In the genomic region with DNA sequence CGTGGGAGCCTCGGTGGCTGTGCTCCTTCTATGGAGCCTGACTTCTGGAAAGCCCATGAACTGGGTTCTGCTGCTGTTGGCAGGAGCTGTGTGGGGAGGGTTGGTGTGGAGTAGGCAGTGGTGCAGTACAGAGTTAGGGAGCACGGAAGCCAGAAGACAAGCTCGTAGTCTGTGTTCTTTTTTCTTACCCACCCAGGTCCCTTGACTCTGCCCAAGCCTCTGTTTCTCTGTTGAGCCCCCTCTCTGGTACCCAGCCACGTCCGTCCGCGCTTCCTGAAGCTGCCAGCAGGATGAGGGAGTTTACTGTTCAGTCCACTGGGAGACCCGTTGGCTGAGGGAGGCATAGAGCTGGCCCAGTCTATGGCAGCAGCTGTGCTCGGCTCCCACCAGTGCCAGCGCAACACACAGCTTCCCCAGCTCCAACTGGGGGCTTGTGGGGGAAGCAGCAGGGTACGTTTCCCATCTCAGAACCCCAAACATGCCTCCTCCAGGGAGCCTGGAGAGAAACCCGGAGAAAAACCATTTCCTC, we compare ENCODE assay signal across 11 mouse cellular contexts. TPM values are rescaled to one million over a fixed set of nuclear protein-coding genes. Genes with fewer than 3 reads are reported as not detected.
DNase-seq lines count a peak whose midpoint lies in the region; ATAC-seq and TF ChIP-seq lines count a peak whose summit lies in the region.
"Had no signal": no experiment of that assay in that cellular context is flagged by ENCODE, and none has a peak within 500 bp of the region (broad histone marks: within the 10 kb centered on the region; RNA-seq: fewer than 3 reads in every experiment).

No protein-coding gene starts in this region.

- peaks cover 36% of the 10 kb centered on the region for H3K36me3 ChIP-seq in intestine, embryonic 15.5 days
- H3K36me3 ChIP-seq in intestine, postnatal 0 days (ENCODE audit: control insufficient read depth, insufficient read depth) = peaks cover 52% of the 10 kb centered on the region
- H3K36me3 ChIP-seq in hindbrain, embryonic 15.5 days = peaks cover 41% of the 10 kb centered on the region
- H3K36me3 ChIP-seq in midbrain, embryonic 15.5 days (replicated peaks) = peaks cover 38% of the 10 kb centered on the region

- H3K27ac ChIP-seq in intestine, embryonic 15.5 days = 0 out of 2 replicates have a peak overlapping the region, but pooled peaks have one; percentile 2
- no peak overlapping the region for H3K27ac ChIP-seq in intestine, postnatal 0 days (ENCODE audit: low read depth, low read length)
- H3K27ac ChIP-seq in hindbrain, embryonic 15.5 days (replicated peaks) = peak overlapping the region; percentile 58
- H3K27ac ChIP-seq in midbrain, embryonic 15.5 days = peak overlapping the region; percentile 13; the same call in 1 of the 2 replicates

- no peak for ATAC-seq in intestine, embryonic 15.5 days
- no peak for ATAC-seq in intestine, postnatal 0 days
- ATAC-seq in erythroblast, adult 5-6 weeks (replicated peaks; ENCODE audit: low FRiP score, poor library complexity, severe bottlenecking) = peak; percentile 29; the same call in 1 of the 2 replicates
- ATAC-seq in hindbrain, embryonic 15.5 days (ENCODE audit: low FRiP score, low read depth) = peak; percentile 63
- peak; percentile 59 for ATAC-seq in midbrain, embryonic 15.5 days (replicated peaks)

- H3K9me3 ChIP-seq in intestine, embryonic 15.5 days = no peaks in the 10 kb centered on the region
- H3K9me3 ChIP-seq in intestine, postnatal 0 days (ENCODE audit: control insufficient read depth) = no peaks in the 10 kb centered on the region
- H3K9me3 ChIP-seq in hindbrain, embryonic 15.5 days = no peaks in the 10 kb centered on the region
- no peaks in the 10 kb centered on the region for H3K9me3 ChIP-seq in midbrain, embryonic 15.5 days
- H3K9me3 ChIP-seq: heart, embryonic 12.5 days had no signal

- no peak overlapping the region for H3K4me2 ChIP-seq in intestine, embryonic 15.5 days (replicated peaks)
- H3K4me2 ChIP-seq in intestine, postnatal 0 days (replicated peaks; ENCODE audit: low read depth) = no peak overlapping the region
- H3K4me2 ChIP-seq in hindbrain, embryonic 15.5 days = no peak overlapping the region
- no peak overlapping the region for H3K4me2 ChIP-seq in midbrain, embryonic 15.5 days
- H3K4me2 ChIP-seq: heart, embryonic 12.5 days had no signal

- 76% methylated on average over 13 of the region's 13 CpGs for WGBS in intestine, embryonic 15.5 days
- 78% methylated on average over 13 of the region's 13 CpGs for WGBS in intestine, postnatal 0 days
- 40% methylated on average over 13 of the region's 13 CpGs for WGBS in hindbrain, embryonic 15.5 days
- 49% methylated on average over 13 of the region's 13 CpGs for WGBS in midbrain, embryonic 15.5 days

- no peak for TF ChIP-seq CTCF in intestine, postnatal 0 days (IDR thresholded peaks at IDR 0.05; ENCODE audit: low read depth)

- H3K4me1 ChIP-seq in intestine, embryonic 15.5 days (replicated peaks) = peaks cover 21% of the 10 kb centered on the region
- H3K4me1 ChIP-seq in intestine, postnatal 0 days (replicated peaks; ENCODE audit: control insufficient read depth, insufficient read depth, low read length) = no peaks in the 10 kb centered on the region
- H3K4me1 ChIP-seq in hindbrain, embryonic 15.5 days (replicated peaks) = no peaks in the 10 kb centered on the region
- no peaks in the 10 kb centered on the region for H3K4me1 ChIP-seq in midbrain, embryonic 15.5 days

- no peak overlapping the region for H3K4me3 ChIP-seq in intestine, embryonic 15.5 days (replicated peaks)
- H3K4me3 ChIP-seq in intestine, postnatal 0 days (ENCODE audit: low read depth, low read length) = no peak overlapping the region
- H3K4me3 ChIP-seq in hindbrain, embryonic 15.5 days = no peak overlapping the region
- H3K4me3 ChIP-seq in midbrain, embryonic 15.5 days = no peak overlapping the region
- H3K4me3 ChIP-seq: heart, embryonic 12.5 days had no signal

- no peak for DNase-seq in spleen, adult 18-20 months
- DNase-seq in thymus, postnatal 14 days = no peak
- no peak for DNase-seq in lung, adult 18-20 months

- no peaks in the 10 kb centered on the region for H3K27me3 ChIP-seq in intestine, embryonic 15.5 days (replicated peaks)
- no peaks in the 10 kb centered on the region for H3K27me3 ChIP-seq in intestine, postnatal 0 days (replicated peaks; ENCODE audit: control insufficient read depth, insufficient read depth, low read length)
- no peaks in the 10 kb centered on the region for H3K27me3 ChIP-seq in hindbrain, embryonic 15.5 days
- no peaks in the 10 kb centered on the region for H3K27me3 ChIP-seq in midbrain, embryonic 15.5 days (replicated peaks)
- H3K27me3 ChIP-seq: heart, embryonic 12.5 days had no signal

- H3K9ac ChIP-seq in intestine, embryonic 15.5 days = no peak overlapping the region
- no peak overlapping the region for H3K9ac ChIP-seq in intestine, postnatal 0 days (ENCODE audit: low read depth, low read length)
- H3K9ac ChIP-seq in hindbrain, embryonic 15.5 days = no peak overlapping the region
- no peak overlapping the region for H3K9ac ChIP-seq in midbrain, embryonic 15.5 days
- H3K9ac ChIP-seq: heart, embryonic 12.5 days had no signal

RNA-seq across cellular contexts. Expression of a gene that starts 7.3 kb away (rescaled TPM):
- 0.06 and 0.09 TPM in 2 replicates for polyA plus RNA-seq in intestine, embryonic 15.5 days (2015; fragmentation: Nextera tagmentation; extraction: Ambion mirVana)
- polyA plus RNA-seq in intestine, postnatal 0 days (2015; fragmentation: Nextera tagmentation; extraction: Ambion mirVana) = 0.05 TPM in 1 of 2 replicates, not detected in the other
- not detected in 2 replicates for total RNA-seq in erythroblast, adult 5-6 weeks (2015; ENCODE audit: low replicate concordance)
- not detected in 2 replicates for total RNA-seq in erythroblast, adult 5-6 weeks (2017; ENCODE audit: low replicate concordance)
- polyA plus RNA-seq in hindbrain, embryonic 15.5 days (2015; fragmentation: Nextera tagmentation; extraction: Ambion mirVana) = 3.6 and 4.8 TPM in 2 replicates
- 2.0 and 2.5 TPM in 2 replicates for polyA plus RNA-seq in midbrain, embryonic 15.5 days (2015; fragmentation: Nextera tagmentation; extraction: Ambion mirVana)
- total RNA-seq: adrenal gland, adult 18-20 months had no signal
- polyA plus RNA-seq: heart, embryonic 12.5 days; lung, embryonic 16.5 days had no signal

RNA-seq across cellular contexts. Expression of a gene that starts 17.7 kb away (rescaled TPM):
- polyA plus RNA-seq in intestine, embryonic 15.5 days (2015; fragmentation: Nextera tagmentation; extraction: Ambion mirVana) = 201 and 203 TPM in 2 replicates
- 133 and 139 TPM in 2 replicates for polyA plus RNA-seq in intestine, postnatal 0 days (2015; fragmentation: Nextera tagmentation; extraction: Ambion mirVana)
- 35.1 and 67.1 TPM in 2 replicates for total RNA-seq in erythroblast, adult 5-6 weeks (2015; ENCODE audit: low replicate concordance)
- 41.1 and 43.5 TPM in 2 replicates for total RNA-seq in erythroblast, adult 5-6 weeks (2017; ENCODE audit: low replicate concordance)
- polyA plus RNA-seq in hindbrain, embryonic 15.5 days (2015; fragmentation: Nextera tagmentation; extraction: Ambion mirVana) = 183 and 190 TPM in 2 replicates
- 199 and 209 TPM in 2 replicates for polyA plus RNA-seq in midbrain, embryonic 15.5 days (2015; fragmentation: Nextera tagmentation; extraction: Ambion mirVana)

RNA-seq across cellular contexts. Expression of a gene that starts 17.9 kb away (rescaled TPM):
- polyA plus RNA-seq in intestine, embryonic 15.5 days (2015; fragmentation: Nextera tagmentation; extraction: Ambion mirVana) = 135 and 136 TPM in 2 replicates
- polyA plus RNA-seq in intestine, postnatal 0 days (2015; fragmentation: Nextera tagmentation; extraction: Ambion mirVana) = 110 and 115 TPM in 2 replicates
- 19.0 and 28.8 TPM in 2 replicates for total RNA-seq in erythroblast, adult 5-6 weeks (2015; ENCODE audit: low replicate concordance)
- 16.7 and 20.1 TPM in 2 replicates for total RNA-seq in erythroblast, adult 5-6 weeks (2017; ENCODE audit: low replicate concordance)
- polyA plus RNA-seq in hindbrain, embryonic 15.5 days (2015; fragmentation: Nextera tagmentation; extraction: Ambion mirVana) = 109 and 114 TPM in 2 replicates
- 116 and 122 TPM in 2 replicates for polyA plus RNA-seq in midbrain, embryonic 15.5 days (2015; fragmentation: Nextera tagmentation; extraction: Ambion mirVana)

RNA-seq across cellular contexts. Expression of a gene that starts 36.4 kb away (rescaled TPM):
- 8.9 and 10.1 TPM in 2 replicates for polyA plus RNA-seq in intestine, embryonic 15.5 days (2015; fragmentation: Nextera tagmentation; extraction: Ambion mirVana)
- polyA plus RNA-seq in intestine, postnatal 0 days (2015; fragmentation: Nextera tagmentation; extraction: Ambion mirVana) = 2.8 and 3.3 TPM in 2 replicates
- total RNA-seq in erythroblast, adult 5-6 weeks (2015; ENCODE audit: low replicate concordance) = 1.3 TPM in 1 of 2 replicates, not detected in the other
- total RNA-seq in erythroblast, adult 5-6 weeks (2017; ENCODE audit: low replicate concordance) = 0.42 and 3.4 TPM in 2 replicates
- polyA plus RNA-seq in hindbrain, embryonic 15.5 days (2015; fragmentation: Nextera tagmentation; extraction: Ambion mirVana) = 41.1 and 48.9 TPM in 2 replicates
- 48.0 and 49.6 TPM in 2 replicates for polyA plus RNA-seq in midbrain, embryonic 15.5 days (2015; fragmentation: Nextera tagmentation; extraction: Ambion mirVana)

Comparison
In these comparisons a context has a peak if more than half of its experiments do, and no peak if none do; other contexts are left out.
1. ATAC-seq: peak in erythroblast, adult 5-6 weeks (single experiment), hindbrain, embryonic 15.5 days (single experiment) and midbrain, embryonic 15.5 days (single experiment); none in intestine, embryonic 15.5 days (single experiment) and intestine, postnatal 0 days (single experiment).